ENCODE assay signal across 8 mouse cellular contexts in genomic region chr3:94581138-94581780, GRCm38 (mm10). TPM values are rescaled to one million over a fixed set of nuclear protein-coding genes. Genes with fewer than 3 reads are reported as not detected.
DNase-seq lines count a peak whose midpoint lies in the region; ATAC-seq lines count a peak whose summit lies in the region.

No protein-coding gene starts in this region.

- peak overlapping the region; percentile 92 for H3K9ac ChIP-seq in midbrain, embryonic 12.5 days (replicated peaks)

- H3K4me2 ChIP-seq in midbrain, embryonic 12.5 days (replicated peaks), result peak overlapping the region; percentile 84

- peak overlapping the region; percentile 96 for H3K27ac ChIP-seq in hindbrain, embryonic 10.5 days
- H3K27ac ChIP-seq in midbrain, embryonic 12.5 days (replicated peaks), result no peak overlapping the region

- ATAC-seq in midbrain, embryonic 12.5 days (ENCODE audit: low FRiP score, low read depth), result no peak
- no peak for ATAC-seq in inflammation-experienced regulatory T-cells, adult 6 months

- H3K27me3 ChIP-seq in hindbrain, embryonic 10.5 days (ENCODE audit: insufficient read depth, poor library complexity, severe bottlenecking), result no peaks in the 10 kb centered on the region
- no peaks in the 10 kb centered on the region for H3K27me3 ChIP-seq in midbrain, embryonic 12.5 days

- 3% methylated on average over 16 of the region's 16 CpGs for WGBS in hindbrain, embryonic 10.5 days
- 2% methylated on average over 16 of the region's 16 CpGs for WGBS in midbrain, embryonic 12.5 days

- H3K4me3 ChIP-seq in hindbrain, embryonic 10.5 days, result peak overlapping the region; percentile 94
- H3K4me3 ChIP-seq in midbrain, embryonic 12.5 days, result peak overlapping the region; percentile 90

- peak; percentile 16 for DNase-seq in urinary bladder, postnatal 25 days (ENCODE audit: low spot score)
- DNase-seq in urinary bladder, postnatal 10 days (ENCODE audit: low spot score), result no peak
- peak; percentile 38 for DNase-seq in embryo, embryonic 11 days
- peak; percentile 25 for DNase-seq in hindbrain, embryonic 10.5 days (ENCODE audit: low spot score)
- DNase-seq in left cerebral cortex, adult 11 months (ENCODE audit: low spot score), result peak; percentile 16
- DNase-seq in telencephalon, adult 2 months (ENCODE audit: low read depth, low spot score), result peak; percentile 32

- H3K36me3 ChIP-seq in hindbrain, embryonic 10.5 days, result no peaks in the 10 kb centered on the region
- H3K36me3 ChIP-seq in midbrain, embryonic 12.5 days, result no peaks in the 10 kb centered on the region

- H3K9me3 ChIP-seq in hindbrain, embryonic 10.5 days, result no peaks in the 10 kb centered on the region
- H3K9me3 ChIP-seq in midbrain, embryonic 12.5 days, result no peaks in the 10 kb centered on the region

- H3K4me1 ChIP-seq in hindbrain, embryonic 10.5 days (replicated peaks), result peaks cover 21% of the 10 kb centered on the region
- H3K4me1 ChIP-seq in midbrain, embryonic 12.5 days, result peaks cover 17% of the 10 kb centered on the region

RNA-seq across cellular contexts. Expression of gene Snx27, which starts 1.3 kb away (rescaled TPM):
- polyA plus RNA-seq in hindbrain, embryonic 10.5 days (2016; fragmentation: Nextera tagmentation; extraction: Ambion mirVana), result 43.0 and 45.5 TPM in 2 replicates
- 65.6 and 79.1 TPM in 2 replicates for polyA plus RNA-seq in midbrain, embryonic 12.5 days (2016; fragmentation: Nextera tagmentation; extraction: Ambion mirVana)
- polyA plus RNA-seq in inflammation-experienced regulatory T-cells, adult 6 months (2017; shearing (Covaris generic)), result 10 to 100 TPM; 12.2 to 17.5 (median 16.6) TPM
